Mouse (Mus musculus) heart, embryonic 12.5 days (tissue): Measurements from ENCODE around the gene Hmx2. TPM values are rescaled to one million over a fixed set of nuclear protein-coding genes. Genes with fewer than 3 reads are reported as not detected.

Source experiments
- ATAC-seq: fragments of 200-750 bp; cut with Nextera tagmentation; 2 replicates; pipeline ENCODE4 v1.8.0; 2017; ENCODE audit warnings: moderate TSS enrichment, moderate library complexity; ENCODE audit not compliant: insufficient number of reproducible peaks, low FRiP score
- H3K27ac ChIP-seq: fragments of 300-500 bp; sonication (generic); 2 replicates; pipeline ENCODE4 v1.5.1; 2016; ENCODE audit warnings: mild to moderate bottlenecking, moderate library complexity; ENCODE audit not compliant: poor library complexity, severe bottlenecking
- H3K27me3 ChIP-seq: fragments of 300-500 bp; sonication (generic); replicated peaks from 2 replicates; pipeline ENCODE4 v1.6.1; 2016; ENCODE audit warnings: mild to moderate bottlenecking, moderate library complexity
- H3K36me3 ChIP-seq: fragments of 300-500 bp; sonication (generic); 2 replicates; pipeline ENCODE4 v1.6.1; 2016; ENCODE audit warnings: mild to moderate bottlenecking, moderate library complexity
- H3K4me1 ChIP-seq: fragments of 300-500 bp; sonication (generic); replicated peaks from 2 replicates; pipeline ENCODE4 v1.6.1; 2016; ENCODE audit warnings: mild to moderate bottlenecking
- H3K4me2 ChIP-seq: fragments of 300-500 bp; sonication (generic); 2 replicates; pipeline ENCODE4 v1.6.1; 2016; ENCODE audit warnings: mild to moderate bottlenecking, moderate library complexity
- H3K4me3 ChIP-seq: fragments of 300-500 bp; sonication (generic); 2 replicates; pipeline ENCODE4 v1.5.1; 2016; ENCODE audit warnings: mild to moderate bottlenecking
- H3K9ac ChIP-seq: fragments of 300-500 bp; sonication (generic); 2 replicates; pipeline ENCODE4 v1.6.1; 2016; ENCODE audit warnings: mild to moderate bottlenecking, moderate library complexity
- H3K9me3 ChIP-seq: fragments of 300-500 bp; sonication (generic); replicated peaks from 2 replicates; pipeline ENCODE4 v1.6.1; 2016; ENCODE audit warnings: mild to moderate bottlenecking, moderate library complexity
- WGBS: fragments of 180-500 bp; shearing (Covaris S2); methylation state at CpG from one replicate; pipeline ENCODE4 v1.1.7; 2016; 5-methylcytosine and 5-hydroxymethylcytosine counted together
- polyA plus RNA-seq: library from polyadenylated mRNA; unstranded; fragments of >200 nt; fragmentation: Nextera tagmentation; extraction: Ambion mirVana; gene quantifications from 2 replicates; pipeline ENCODE4 v1.2.1, GENCODE M21; 2016

The Hmx2 gene
- polyA plus RNA-seq, result not detected in 2 replicates

DNA sequence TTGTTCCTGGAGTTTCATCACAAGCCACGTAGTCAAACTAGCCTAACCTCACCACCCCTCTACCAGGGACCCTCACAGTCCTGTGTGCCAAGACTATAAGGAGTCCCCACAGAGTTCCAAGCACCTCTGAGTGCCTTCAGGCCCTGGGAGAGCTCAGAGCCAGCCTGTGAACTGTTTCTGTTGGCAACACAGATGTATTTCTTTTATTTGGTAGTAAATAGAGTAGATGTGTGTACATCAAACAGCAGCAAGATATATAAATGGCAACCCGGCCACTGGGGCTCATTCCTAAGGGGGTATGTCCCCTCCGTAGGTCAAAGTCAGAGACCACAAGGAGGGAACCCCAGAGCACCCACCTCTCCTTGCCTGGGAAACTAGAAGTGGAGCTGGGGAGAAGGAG, at the start of gene Hmx2:
Hmx2 (plus strand) TSS at position 301 of the 400 bp plus-strand sequence.
- H3K4me1 ChIP-seq, result peaks cover 11% of the 10 kb centered on the region
- no peaks in the 10 kb centered on the region for H3K9me3 ChIP-seq
- H3K9ac ChIP-seq, result no peak within 1 kb of the TSS
- no peak within 1 kb of the TSS for H3K27ac ChIP-seq
- 2% methylated on average over 3 of the region's 3 CpGs for WGBS
- H3K4me3 ChIP-seq, result no peak within 1 kb of the TSS
- peaks cover 93% of the 10 kb centered on the region for H3K27me3 ChIP-seq
- no peak within 1 kb of the TSS for H3K4me2 ChIP-seq
- no peaks in the 10 kb centered on the region for H3K36me3 ChIP-seq
- no peak for ATAC-seq

- Histone ChIP-seq H3K27me3 (no peaks in the 10 kb centered on the region; the same call in 1 of the 2 replicates), H3K4me2 (no peak overlapping the region), H3K9me3 (no peaks in the 10 kb centered on the region), H3K9ac (no peak overlapping the region), H3K27ac (no peak overlapping the region), H3K36me3 (no peaks in the 10 kb centered on the region), H3K4me3 (no peak overlapping the region), H3K4me1 (no peaks in the 10 kb centered on the region)
- no peak for ATAC-seq
- WGBS, result 64% methylated on average over 2 of the region's 2 CpGs
Observed at GRCm38 (mm10) chr7:131503739-131504138, 44.8 kb upstream of the Hmx2 start.

GRCm38 (mm10) chr7:131539979-131540378, 8.6 kb upstream of the Hmx2 start:
- Histone ChIP-seq H3K36me3 (no peaks in the 10 kb centered on the region), H3K9me3 (no peaks in the 10 kb centered on the region), H3K4me3 (no peak overlapping the region), H3K9ac (no peak overlapping the region), H3K4me2 (no peak overlapping the region), H3K4me1 (peaks cover 31% of the 10 kb centered on the region), H3K27me3 (peaks cover 87% of the 10 kb centered on the region), H3K27ac (no peak overlapping the region)
- 0% methylated on average over 7 of the region's 7 CpGs for WGBS
- ATAC-seq, result no peak

GRCm38 (mm10) chr7:131541184-131542114, 7.1 kb upstream of the Hmx2 start:
- peak overlapping the region; percentile 74 for H3K4me2 ChIP-seq
- H3K27ac ChIP-seq, result no peak overlapping the region
- peaks cover 93% of the 10 kb centered on the region for H3K27me3 ChIP-seq
- H3K9ac ChIP-seq, result no peak overlapping the region
- peaks cover 31% of the 10 kb centered on the region for H3K4me1 ChIP-seq
- no peaks in the 10 kb centered on the region for H3K9me3 ChIP-seq
- H3K36me3 ChIP-seq, result no peaks in the 10 kb centered on the region
- 2% methylated on average over 41 of the region's 41 CpGs for WGBS
- ATAC-seq, result no peak
- peak overlapping the region; percentile 44 for H3K4me3 ChIP-seq

GRCm38 (mm10) chr7:131542115-131542871, 6.3 kb upstream of the Hmx2 start, which contains the start of gene Hmx3:
Gene Hmx3 (plus strand): TSS chr7:131542867.
- Histone ChIP-seq H3K4me1 (peaks cover 31% of the 10 kb centered on the region), H3K9me3 (no peaks in the 10 kb centered on the region), H3K4me2 (peak within 1 kb of the TSS; percentile 74), H3K4me3 (peak within 1 kb of the TSS; percentile 44), H3K27ac (no peak within 1 kb of the TSS), H3K27me3 (peaks cover 93% of the 10 kb centered on the region), H3K36me3 (no peaks in the 10 kb centered on the region), H3K9ac (no peak within 1 kb of the TSS)
- peak; percentile 53; the same call in 1 of the 2 replicates for ATAC-seq
- under 1% methylated on average over 56 of the region's 65 CpGs for WGBS

GRCm38 (mm10) chr7:131542872-131543622, 5.5 kb upstream of the Hmx2 start:
- under 1% methylated on average over 70 of the region's 71 CpGs for WGBS
- Histone ChIP-seq H3K27ac (no peak overlapping the region), H3K27me3 (peaks cover 93% of the 10 kb centered on the region), H3K9ac (no peak overlapping the region), H3K9me3 (no peaks in the 10 kb centered on the region), H3K36me3 (no peaks in the 10 kb centered on the region), H3K4me1 (peaks cover 31% of the 10 kb centered on the region), H3K4me2 (peak overlapping the region; percentile 74), H3K4me3 (peak overlapping the region; percentile 44)
- no peak for ATAC-seq

DNA sequence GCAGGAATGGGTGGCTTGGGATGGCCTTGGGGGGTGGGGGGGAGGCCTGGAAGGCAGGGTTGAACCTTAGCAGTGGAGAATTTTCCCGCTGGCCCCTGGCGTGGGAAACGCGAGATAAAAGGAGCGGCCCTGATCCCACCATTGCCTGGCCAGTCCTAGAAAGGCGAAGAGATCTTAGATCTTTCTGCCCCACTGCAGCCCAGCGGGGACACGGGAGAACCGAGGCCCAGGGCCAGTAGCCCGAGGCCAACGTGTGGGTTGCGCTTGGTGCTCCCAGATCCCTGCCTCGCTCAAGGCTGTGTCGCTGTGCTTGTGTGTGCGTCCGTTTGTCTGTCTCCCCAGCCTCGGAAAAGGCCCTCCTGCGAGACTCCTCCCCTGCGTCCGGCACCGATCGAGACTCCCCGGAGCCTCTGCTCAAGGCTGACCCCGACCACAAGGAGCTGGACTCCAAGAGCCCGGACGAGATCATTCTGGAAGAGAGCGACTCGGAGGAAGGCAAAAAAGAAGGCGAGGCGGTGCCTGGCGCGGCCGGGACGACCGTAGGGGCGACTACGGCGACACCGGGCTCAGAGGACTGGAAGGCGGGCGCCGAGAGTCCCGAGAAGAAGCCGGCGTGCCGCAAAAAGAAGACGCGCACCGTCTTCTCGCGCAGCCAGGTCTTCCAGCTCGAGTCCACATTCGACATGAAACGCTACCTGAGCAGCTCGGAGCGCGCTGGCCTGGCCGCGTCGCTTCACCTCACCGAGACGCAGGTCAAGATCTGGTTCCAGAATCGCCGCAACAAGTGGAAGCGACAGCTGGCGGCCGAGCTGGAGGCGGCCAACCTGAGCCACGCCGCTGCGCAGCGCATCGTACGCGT, 4.7 kb upstream of the Hmx2 start:
- peaks cover 93% of the 10 kb centered on the region for H3K27me3 ChIP-seq
- H3K9me3 ChIP-seq, result no peaks in the 10 kb centered on the region
- WGBS, result under 1% methylated on average over 73 of the region's 75 CpGs
- no peak for ATAC-seq
- H3K9ac ChIP-seq, result no peak overlapping the region
- H3K4me2 ChIP-seq, result peak overlapping the region; percentile 74
- H3K4me3 ChIP-seq, result peak overlapping the region; percentile 44
- no peaks in the 10 kb centered on the region for H3K36me3 ChIP-seq
- no peak overlapping the region for H3K27ac ChIP-seq
- peaks cover 31% of the 10 kb centered on the region for H3K4me1 ChIP-seq

DNA sequence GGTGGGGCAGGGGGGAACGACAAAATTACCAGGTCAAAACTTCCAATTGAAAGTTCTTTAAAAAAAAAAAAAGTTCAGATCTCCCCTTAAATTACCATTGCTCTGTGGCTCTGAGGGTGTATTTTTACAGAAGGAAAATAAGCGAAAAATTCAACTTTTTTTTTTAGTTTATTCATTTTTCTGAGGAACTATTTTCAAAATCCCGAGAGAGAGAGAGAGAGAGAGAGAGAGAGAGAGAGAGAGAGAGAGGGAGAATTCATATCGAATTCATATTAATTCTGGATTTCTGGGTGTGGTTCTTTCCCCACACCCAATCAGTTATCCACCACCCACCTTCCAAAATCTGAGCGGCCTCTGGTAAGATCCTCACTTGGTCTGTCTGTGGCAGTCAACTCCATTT, 3.7 kb upstream of the Hmx2 start:
- WGBS, result 0% methylated on average over 5 of the region's 5 CpGs

GRCm38 (mm10) chr7:131545701-131546385, 2.7 kb upstream of the Hmx2 start:
- WGBS, result 3% methylated on average over 13 of the region's 13 CpGs
- no peaks in the 10 kb centered on the region for H3K9me3 ChIP-seq
- H3K36me3 ChIP-seq, result no peaks in the 10 kb centered on the region
- H3K4me2 ChIP-seq, result no peak overlapping the region
- no peak for ATAC-seq
- peaks cover 31% of the 10 kb centered on the region for H3K4me1 ChIP-seq
- H3K27ac ChIP-seq, result no peak overlapping the region
- no peak overlapping the region for H3K4me3 ChIP-seq
- peaks cover 93% of the 10 kb centered on the region for H3K27me3 ChIP-seq
- no peak overlapping the region for H3K9ac ChIP-seq

More for the DNA sequence above, 3.7 kb upstream of the Hmx2 start:
- ATAC-seq, result no peak
- Histone ChIP-seq H3K9me3 (no peaks in the 10 kb centered on the region), H3K36me3 (no peaks in the 10 kb centered on the region), H3K4me1 (peaks cover 31% of the 10 kb centered on the region), H3K27me3 (peaks cover 93% of the 10 kb centered on the region), H3K27ac (no peak overlapping the region), H3K4me2 (no peak overlapping the region), H3K4me3 (no peak overlapping the region), H3K9ac (no peak overlapping the region)

GRCm38 (mm10) chr7:131546423-131546822, 2.1 kb upstream of the Hmx2 start:
- ATAC-seq, result no peak
- Histone ChIP-seq H3K36me3 (no peaks in the 10 kb centered on the region), H3K4me2 (no peak overlapping the region), H3K4me1 (peaks cover 31% of the 10 kb centered on the region), H3K27ac (no peak overlapping the region), H3K4me3 (no peak overlapping the region), H3K9ac (no peak overlapping the region), H3K27me3 (peaks cover 93% of the 10 kb centered on the region), H3K9me3 (no peaks in the 10 kb centered on the region)
- 13% methylated on average over 2 of the region's 2 CpGs for WGBS
